Mouse (Mus musculus) spleen, adult 2 months (tissue): ENCODE results near the gene Disp2.

Experiments
- CTCF ChIP-seq: fragments of 200-500 bp; IDR thresholded peaks from 2 replicates; pipeline ENCODE4 v1.5.1; 2011; ENCODE audit warnings: mild to moderate bottlenecking, inconsistent platforms; ENCODE audit not compliant: insufficient read depth, insufficient read length, insufficient replicate concordance; ENCODE audit errors: extremely low read depth
- POLR2A ChIP-seq: fragments of 200-500 bp; IDR thresholded peaks from 2 replicates; pipeline ENCODE4 v1.6.1; 2011; ENCODE audit warnings: low read depth, low read length, inconsistent platforms

GRCm38 (mm10) chr2:118824396-118824795 is 44.9 kb downstream of the Disp2 start:
- TF ChIP-seq CTCF: no peak
- TF ChIP-seq POLR2A: no peak
